Mouse (Mus musculus) bone marrow, adult 2 months (tissue): ENCODE results near the gene Tnik.

Source experiments
- CTCF ChIP-seq: fragments of 200-500 bp; IDR thresholded peaks from 2 replicates; pipeline ENCODE4 v1.5.1; 2011; ENCODE audit warnings: low read length, control low read depth; ENCODE audit not compliant: control insufficient read depth, insufficient read depth
- POLR2A ChIP-seq: fragments of 200-500 bp; IDR thresholded peaks from 2 replicates; pipeline ENCODE4 v1.6.1; 2011; ENCODE audit warnings: low read depth, mild to moderate bottlenecking, control low read depth, low read length, borderline replicate concordance; ENCODE audit not compliant: control insufficient read depth

DNA sequence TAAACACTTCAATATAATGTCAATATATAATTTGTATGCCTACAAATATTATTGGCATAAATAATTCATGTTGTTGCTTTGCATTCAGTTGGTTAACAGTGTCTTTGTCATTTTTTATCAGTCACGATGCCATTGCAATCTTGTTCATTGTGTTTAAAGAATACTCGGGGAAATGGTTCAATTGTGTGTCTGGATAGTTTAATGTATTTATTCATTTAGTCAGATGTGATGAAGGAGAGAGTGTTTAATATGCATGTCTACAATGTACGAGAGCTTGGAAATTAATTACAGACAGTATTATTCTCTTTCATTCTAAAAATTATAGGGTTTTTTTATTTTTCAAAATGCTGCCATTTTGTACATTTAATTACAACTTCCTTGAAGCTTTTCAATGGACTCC, 190.4 kb downstream of the Tnik start:
- no peak for TF ChIP-seq CTCF
- TF ChIP-seq POLR2A = no peak
